Mouse (Mus musculus) embryonic fibroblast, embryonic 13.5 days (primary cell): Measurements from ENCODE around the gene Dscam.

Experiments used
- CTCF ChIP-seq: IDR thresholded peaks from 2 replicates; pipeline ENCODE4 v1.5.1; 2011; ENCODE audit warnings: mild to moderate bottlenecking, control low read depth, low read length, moderate library complexity, borderline replicate concordance; ENCODE audit not compliant: insufficient read depth
- POLR2A ChIP-seq: IDR thresholded peaks from 2 replicates; pipeline ENCODE4 v1.6.1; 2011; ENCODE audit warnings: low read depth, mild to moderate bottlenecking, control low read depth, low read length, moderate library complexity

GRCm38 (mm10) chr16:97219381-97219780 lies 48.8 kb upstream of the Dscam start:
- no peak for TF ChIP-seq CTCF
- no peak for TF ChIP-seq POLR2A
